Mouse (Mus musculus): ENCODE results near the gene Ccnj. TPM values are rescaled to one million over a fixed set of nuclear protein-coding genes. Genes with fewer than 3 reads are reported as not detected.

The Ccnj gene
- 0.98 TPM for polyA plus RNA-seq (2017; shearing (Covaris generic))

GRCm38 (mm10) chr19:40830703-40831415, at the start of gene Ccnj:
TSS of gene Ccnj (plus strand) at chr19:40831279.

GRCm38 (mm10) chr19:40894519-40895392, 63.7 kb downstream of the Ccnj start, which contains the start of gene Zfp518a:
TSS of gene Zfp518a (plus strand) at chr19:40894705.

Other genes with a start within 250 kb of the Ccnj start
- gene Aldh18a1, start 242.8 kb upstream of the Ccnj start, polyA plus RNA-seq (2017; shearing (Covaris generic)), result 43.0 TPM
- gene Tctn3, start 219.0 kb upstream of the Ccnj start, polyA plus RNA-seq (2017; shearing (Covaris generic)), result 8.0 TPM
- gene Entpd1, start 218.9 kb upstream of the Ccnj start, polyA plus RNA-seq (2017; shearing (Covaris generic)), result 8.2 TPM
- gene Cc2d2b, start 82.5 kb upstream of the Ccnj start, polyA plus RNA-seq (2017; shearing (Covaris generic)), result 0.35 TPM
- 17.8 TPM for gene Zfp518a, start 63.4 kb downstream of the Ccnj start, polyA plus RNA-seq (2017; shearing (Covaris generic))
- 0.11 TPM for gene Blnk, start 163.3 kb downstream of the Ccnj start, polyA plus RNA-seq (2017; shearing (Covaris generic))
- not detected for gene Dntt, start 198.0 kb downstream of the Ccnj start, polyA plus RNA-seq (2017; shearing (Covaris generic))
- not detected for gene Opalin, start 245.8 kb downstream of the Ccnj start, polyA plus RNA-seq (2017; shearing (Covaris generic))

Data from effector memory CD4-positive, alpha-beta T cell, adult 7 months (primary cell).